Mouse (Mus musculus): ENCODE results near the gene Foxl1. TPM values are rescaled to one million over a fixed set of nuclear protein-coding genes. Genes with fewer than 3 reads are reported as not detected.

The Foxl1 gene
- polyA plus RNA-seq, 1 experiment from 2014 or later: not detected

GRCm38 (mm10) chr8:121088871-121089630 is 38.7 kb upstream of the Foxl1 start:
- Histone ChIP-seq H3K27me3 (ENCODE audit: control insufficient read depth, insufficient read depth, low read length) (peaks cover 88% of the 10 kb centered on the region), H3K27ac (replicated peaks; ENCODE audit: low read depth, low read length) (no peak overlapping the region), H3K4me3 (ENCODE audit: low read depth, low read length) (no peak overlapping the region), H3K4me1 (ENCODE audit: control insufficient read depth, insufficient read depth, low read length) (0 out of 2 replicates have a peak, but pooled peaks cover 7% of the 10 kb centered on the region), H3K36me3 (ENCODE audit: control insufficient read depth, insufficient read depth, low read length) (no peaks in the 10 kb centered on the region), H3K9ac (ENCODE audit: low read length) (no peak overlapping the region), H3K4me2 (ENCODE audit: low read depth, severe bottlenecking) (no peak overlapping the region), H3K9me3 (ENCODE audit: control insufficient read depth, low read length) (no peaks in the 10 kb centered on the region)
- DNase-seq (ENCODE audit: low spot score) (peak; percentile 58), ATAC-seq (ENCODE audit: insufficient number of reproducible peaks, low FRiP score, low TSS enrichment, low read depth) (no peak)
- WGBS: 2% methylated on average over 40 of the region's 40 CpGs

- H3K4me3 ChIP-seq (ENCODE audit: low read depth, low read length): no peak overlapping the region
- WGBS: 8% methylated on average over 32 of the region's 32 CpGs
- no peaks in the 10 kb centered on the region for H3K9me3 ChIP-seq (ENCODE audit: control insufficient read depth, low read length)
- ATAC-seq (ENCODE audit: insufficient number of reproducible peaks, low FRiP score, low TSS enrichment, low read depth) (no peak), DNase-seq (ENCODE audit: low spot score) (peak; percentile 41)
- H3K27me3 ChIP-seq (ENCODE audit: control insufficient read depth, insufficient read depth, low read length): peaks cover 82% of the 10 kb centered on the region
- no peak overlapping the region for H3K9ac ChIP-seq (ENCODE audit: low read length)
- no peak overlapping the region for H3K27ac ChIP-seq (replicated peaks; ENCODE audit: low read depth, low read length)
- no peak overlapping the region for H3K4me2 ChIP-seq (ENCODE audit: low read depth, severe bottlenecking)
- H3K36me3 ChIP-seq (ENCODE audit: control insufficient read depth, insufficient read depth, low read length): no peaks in the 10 kb centered on the region
- 0 out of 2 replicates have a peak, but pooled peaks cover 2% of the 10 kb centered on the region for H3K4me1 ChIP-seq (ENCODE audit: control insufficient read depth, insufficient read depth, low read length)
These were observed 37.9 kb upstream of the Foxl1 start for GRCm38 (mm10) chr8:121089631-121090380.

GRCm38 (mm10) chr8:121090716-121091115 is 37.0 kb upstream of the Foxl1 start:
- Histone ChIP-seq H3K4me3 (ENCODE audit: low read depth, low read length) (no peak overlapping the region), H3K27me3 (ENCODE audit: control insufficient read depth, insufficient read depth, low read length) (peaks cover 73% of the 10 kb centered on the region), H3K4me1 (ENCODE audit: control insufficient read depth, insufficient read depth, low read length) (0 out of 2 replicates have a peak, but pooled peaks cover 2% of the 10 kb centered on the region), H3K9ac (ENCODE audit: low read length) (no peak overlapping the region), H3K36me3 (ENCODE audit: control insufficient read depth, insufficient read depth, low read length) (no peaks in the 10 kb centered on the region), H3K9me3 (ENCODE audit: control insufficient read depth, low read length) (no peaks in the 10 kb centered on the region), H3K27ac (replicated peaks; ENCODE audit: low read depth, low read length) (no peak overlapping the region), H3K4me2 (ENCODE audit: low read depth, severe bottlenecking) (no peak overlapping the region)
- 0% methylated on average over 1 of the region's 1 CpGs for whole genome bisulfite sequencing
- DNase-seq (ENCODE audit: low spot score) (peak; percentile 66), ATAC-seq (ENCODE audit: insufficient number of reproducible peaks, low FRiP score, low TSS enrichment, low read depth) (no peak)

GRCm38 (mm10) chr8:121092141-121092540 is 35.6 kb upstream of the Foxl1 start:
- ATAC-seq (ENCODE audit: insufficient number of reproducible peaks, low FRiP score, low TSS enrichment, low read depth): no peak
- H3K4me1 ChIP-seq (ENCODE audit: control insufficient read depth, insufficient read depth, low read length): 0 out of 2 replicates have a peak, but pooled peaks cover 2% of the 10 kb centered on the region
- peak; percentile 28 for DNase-seq (ENCODE audit: low spot score)
- no peaks in the 10 kb centered on the region for H3K9me3 ChIP-seq (ENCODE audit: control insufficient read depth, low read length)
- no peak overlapping the region for H3K27ac ChIP-seq (replicated peaks; ENCODE audit: low read depth, low read length)
- H3K4me2 ChIP-seq (ENCODE audit: low read depth, severe bottlenecking): no peak overlapping the region
- no peak overlapping the region for H3K4me3 ChIP-seq (ENCODE audit: low read depth, low read length)
- no peak overlapping the region for H3K9ac ChIP-seq (ENCODE audit: low read length)
- peaks cover 59% of the 10 kb centered on the region for H3K27me3 ChIP-seq (ENCODE audit: control insufficient read depth, insufficient read depth, low read length)
- WGBS: 24% methylated on average over 6 of the region's 6 CpGs
- peaks cover 2% of the 10 kb centered on the region; the same call in 1 of the 2 replicates for H3K36me3 ChIP-seq (ENCODE audit: control insufficient read depth, insufficient read depth, low read length)

GRCm38 (mm10) chr8:121092627-121093026 is 35.1 kb upstream of the Foxl1 start:
- ATAC-seq (ENCODE audit: insufficient number of reproducible peaks, low FRiP score, low TSS enrichment, low read depth): no peak; the same call in 1 of the 2 replicates
- H3K4me3 ChIP-seq (ENCODE audit: low read depth, low read length): no peak overlapping the region
- 0 out of 2 replicates have a peak, but pooled peaks cover 2% of the 10 kb centered on the region for H3K4me1 ChIP-seq (ENCODE audit: control insufficient read depth, insufficient read depth, low read length)
- no peaks in the 10 kb centered on the region for H3K9me3 ChIP-seq (ENCODE audit: control insufficient read depth, low read length)
- peaks cover 6% of the 10 kb centered on the region for H3K36me3 ChIP-seq (ENCODE audit: control insufficient read depth, insufficient read depth, low read length)
- no peak overlapping the region for H3K9ac ChIP-seq (ENCODE audit: low read length)
- no peak overlapping the region for H3K27ac ChIP-seq (replicated peaks; ENCODE audit: low read depth, low read length)
- peak; percentile 97 for DNase-seq (ENCODE audit: low spot score)
- H3K27me3 ChIP-seq (ENCODE audit: control insufficient read depth, insufficient read depth, low read length): peaks cover 55% of the 10 kb centered on the region
- WGBS: 3% methylated on average over 16 of the region's 16 CpGs
- H3K4me2 ChIP-seq (ENCODE audit: low read depth, severe bottlenecking): no peak overlapping the region

GRCm38 (mm10) chr8:121093496-121093895 is 34.2 kb upstream of the Foxl1 start:
- peaks cover 11% of the 10 kb centered on the region for H3K36me3 ChIP-seq (ENCODE audit: control insufficient read depth, insufficient read depth, low read length)
- H3K27ac ChIP-seq (replicated peaks; ENCODE audit: low read depth, low read length): no peak overlapping the region
- no peaks in the 10 kb centered on the region for H3K9me3 ChIP-seq (ENCODE audit: control insufficient read depth, low read length)
- DNase-seq (ENCODE audit: low spot score) (peak; percentile 24), ATAC-seq (ENCODE audit: insufficient number of reproducible peaks, low FRiP score, low TSS enrichment, low read depth) (no peak)
- peaks cover 48% of the 10 kb centered on the region for H3K27me3 ChIP-seq (ENCODE audit: control insufficient read depth, insufficient read depth, low read length)
- 72% methylated on average over 6 of the region's 6 CpGs for WGBS
- no peak overlapping the region for H3K9ac ChIP-seq (ENCODE audit: low read length)
- no peak overlapping the region for H3K4me2 ChIP-seq (ENCODE audit: low read depth, severe bottlenecking)
- H3K4me3 ChIP-seq (ENCODE audit: low read depth, low read length): no peak overlapping the region
- H3K4me1 ChIP-seq (ENCODE audit: control insufficient read depth, insufficient read depth, low read length): 0 out of 2 replicates have a peak, but pooled peaks cover 2% of the 10 kb centered on the region

GRCm38 (mm10) chr8:121104049-121104818 is 23.5 kb upstream of the Foxl1 start:
- no peak; the same call in 1 of the 2 replicates for ATAC-seq (ENCODE audit: insufficient number of reproducible peaks, low FRiP score, low TSS enrichment, low read depth)
- WGBS: 49% methylated on average over 17 of the region's 17 CpGs
- DNase-seq (ENCODE audit: low spot score): peak; percentile 93
- no peaks in the 10 kb centered on the region for H3K9me3 ChIP-seq (ENCODE audit: control insufficient read depth, low read length)
- H3K4me2 ChIP-seq (ENCODE audit: low read depth, severe bottlenecking): no peak overlapping the region
- no peak overlapping the region for H3K27ac ChIP-seq (replicated peaks; ENCODE audit: low read depth, low read length)
- H3K4me1 ChIP-seq (ENCODE audit: control insufficient read depth, insufficient read depth, low read length): peaks cover 6% of the 10 kb centered on the region
- no peaks in the 10 kb centered on the region for H3K27me3 ChIP-seq (ENCODE audit: control insufficient read depth, insufficient read depth, low read length)
- H3K9ac ChIP-seq (ENCODE audit: low read length): no peak overlapping the region
- no peak overlapping the region for H3K4me3 ChIP-seq (ENCODE audit: low read depth, low read length)
- peaks cover 20% of the 10 kb centered on the region for H3K36me3 ChIP-seq (ENCODE audit: control insufficient read depth, insufficient read depth, low read length)
